Mouse (Mus musculus): ENCODE results near the gene BC025920. TPM values are rescaled to one million over a fixed set of nuclear protein-coding genes. Genes with fewer than 3 reads are reported as not detected.
"Not testable (repeated sequence)": the region's sequence is repeated elsewhere in the genome, so short reads cannot be mapped to it uniquely, and the experiment has no call there.

Gene BC025920
- polyA plus RNA-seq, 1 experiment, result 1.8 TPM

- Histone ChIP-seq H3K4me3 (ENCODE audit: extremely low read depth, insufficient read depth, insufficient read length) (no peak overlapping the region), H3K36me3 (ENCODE audit: control insufficient read depth, insufficient read depth, low read length) (no peaks in the 10 kb centered on the region), H3K27me3 (ENCODE audit: control insufficient read depth, insufficient read depth, low read length) (no peaks in the 10 kb centered on the region), H3K27ac (ENCODE audit: insufficient read depth, low read length) (no peak overlapping the region), H3K4me1 (ENCODE audit: control insufficient read depth, insufficient read depth, insufficient read length) (peaks cover 7% of the 10 kb centered on the region; the same call in 1 of the 2 replicates)
- WGBS, result 93% methylated on average over 4 of the region's 4 CpGs
- TF ChIP-seq CTCF (IDR thresholded peaks at IDR 0.05; ENCODE audit: extremely low read depth, insufficient read depth, insufficient read length, insufficient replicate concordance), result no peak
- no peak for TF ChIP-seq POLR2A (IDR thresholded peaks at IDR 0.05; ENCODE audit: low read depth, low read length)
- no peak for DNase-seq (ENCODE audit: low read depth in 1 of 2, low spot score in 2 of 2)
These were observed 39.3 kb downstream of the BC025920 start for GRCm38 (mm10) chr10:81645391-81645790.

DNA sequence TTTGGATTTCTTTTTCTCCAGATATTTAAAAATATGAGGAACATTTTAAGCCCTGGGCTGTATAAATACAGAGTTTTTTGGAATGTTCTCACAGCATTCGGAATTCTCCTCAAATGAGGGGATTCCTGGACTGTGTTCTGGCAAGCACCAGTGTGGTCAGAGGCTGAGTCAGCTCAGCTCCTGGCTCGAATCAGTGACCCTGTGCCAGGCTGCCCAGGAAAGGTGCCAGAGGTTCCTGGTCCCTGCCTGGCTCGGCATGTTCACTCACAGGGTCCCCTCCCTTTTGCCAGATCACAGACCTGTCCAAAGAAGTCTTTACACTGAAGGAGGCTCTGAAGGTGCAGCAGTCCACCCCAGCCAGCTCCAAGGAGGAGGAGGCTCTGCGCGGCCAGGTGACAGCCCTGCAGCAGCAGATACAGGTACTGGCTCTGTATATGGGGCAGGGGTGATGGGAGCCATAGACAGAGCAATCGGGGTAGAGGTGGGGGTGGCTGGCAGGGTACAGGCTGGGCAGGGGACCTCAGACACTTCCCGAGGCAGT lies 40.0 kb downstream of the BC025920 start:
- Histone ChIP-seq H3K4me3 (ENCODE audit: extremely low read depth, insufficient read depth, insufficient read length) (no peak overlapping the region), H3K4me1 (ENCODE audit: control insufficient read depth, insufficient read depth, insufficient read length) (peaks cover 7% of the 10 kb centered on the region; the same call in 1 of the 2 replicates), H3K27ac (ENCODE audit: insufficient read depth, low read length) (no peak overlapping the region), H3K27me3 (ENCODE audit: control insufficient read depth, insufficient read depth, low read length) (no peaks in the 10 kb centered on the region), H3K36me3 (ENCODE audit: control insufficient read depth, insufficient read depth, low read length) (no peaks in the 10 kb centered on the region)
- DNase-seq (ENCODE audit: low read depth in 1 of 2, low spot score in 2 of 2), result no peak
- TF ChIP-seq CTCF (IDR thresholded peaks at IDR 0.05; ENCODE audit: extremely low read depth, insufficient read depth, insufficient read length, insufficient replicate concordance) (no peak), POLR2A (IDR thresholded peaks at IDR 0.05; ENCODE audit: low read depth, low read length) (no peak)
- WGBS, result 85% methylated on average over 7 of the region's 7 CpGs

DNA sequence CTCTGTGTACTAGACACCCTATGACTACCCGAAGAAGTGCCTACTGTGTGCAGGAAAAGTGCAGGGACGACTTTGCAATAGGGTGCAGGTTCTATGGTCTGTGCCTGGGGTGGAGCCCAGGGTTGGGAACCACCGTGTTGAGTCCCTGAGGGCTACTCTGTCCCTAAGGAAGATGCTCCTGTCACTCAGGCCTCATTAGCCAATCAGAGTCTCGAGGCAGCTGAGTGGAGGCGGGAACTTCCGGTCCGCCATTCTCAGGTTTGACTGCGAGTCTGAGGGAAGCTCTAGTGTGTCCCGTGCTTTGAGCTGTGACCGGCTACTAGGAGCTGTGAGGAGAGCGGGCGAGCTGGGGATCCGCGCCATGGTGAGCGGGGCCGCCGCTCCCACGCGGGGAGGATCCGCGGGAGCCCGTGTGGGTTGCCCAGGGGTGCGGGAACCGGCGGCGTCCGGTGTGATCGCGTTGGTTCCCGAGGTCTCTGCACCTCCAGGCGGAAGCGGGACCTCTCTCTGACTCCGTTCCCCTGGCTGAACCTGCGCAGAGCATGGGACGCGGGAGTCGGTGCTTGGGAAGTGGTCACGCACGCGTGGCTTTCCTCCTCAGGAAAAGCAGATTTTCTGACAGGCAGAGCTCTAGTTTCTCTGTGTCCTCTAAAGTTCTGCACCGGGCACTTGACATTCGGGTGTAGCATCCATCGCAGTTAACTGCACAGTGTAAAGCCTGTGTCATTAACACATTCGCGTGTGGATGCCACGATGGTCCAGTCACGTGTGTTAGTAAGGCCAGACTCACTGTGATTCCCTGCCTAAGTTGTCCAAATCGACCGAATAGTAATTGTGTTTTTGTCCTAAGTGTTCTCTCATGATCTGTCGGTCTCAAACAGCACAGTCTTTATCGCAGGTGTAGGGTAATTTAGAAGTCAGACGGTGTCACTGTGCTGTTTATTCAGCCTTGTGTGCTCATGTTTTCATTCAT lies 43.0 kb downstream of the BC025920 start, which contains the start of gene Gm10778:
Gene Gm10778, plus strand, starts transcription at position 257 of the 973 bp plus-strand sequence.
- H3K4me1 ChIP-seq (ENCODE audit: control insufficient read depth, insufficient read depth, insufficient read length); H3K27me3 ChIP-seq (ENCODE audit: control insufficient read depth, insufficient read depth, low read length); H3K36me3 ChIP-seq (ENCODE audit: control insufficient read depth, insufficient read depth, low read length): not testable (repeated sequence)
- H3K27ac ChIP-seq (ENCODE audit: insufficient read depth, low read length), result peak within 1 kb of the TSS; percentile 69
- peak; percentile 75 to 85 for DNase-seq (ENCODE audit: low read depth in 1 of 2, low spot score in 2 of 2)
- 1% methylated on average over 33 of the region's 52 CpGs for WGBS
- peak within 1 kb of the TSS; percentile 68 for H3K4me3 ChIP-seq (ENCODE audit: extremely low read depth, insufficient read depth, insufficient read length)

DNA sequence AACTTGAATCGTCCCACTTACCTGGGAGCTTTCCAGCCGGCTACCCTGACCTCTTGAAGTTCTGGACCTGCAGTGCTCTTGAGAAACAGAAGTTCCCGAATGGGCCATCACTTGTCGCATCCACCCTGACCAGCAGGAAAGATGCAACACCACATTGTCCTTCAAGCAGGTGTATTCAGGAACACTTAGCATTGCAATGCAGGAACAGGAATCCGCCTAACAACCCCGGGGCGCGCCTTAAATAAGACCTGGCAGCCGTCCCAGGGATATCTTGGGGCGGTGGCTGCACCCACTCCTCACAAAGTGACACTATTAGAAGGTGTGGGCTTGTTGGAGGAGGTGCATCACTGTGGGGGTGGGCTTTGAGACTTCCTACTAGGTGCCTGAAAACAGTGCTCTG lies 49.1 kb downstream of the BC025920 start:
- no peaks in the 10 kb centered on the region for H3K27me3 ChIP-seq (ENCODE audit: control insufficient read depth, insufficient read depth, low read length)
- no peaks in the 10 kb centered on the region for H3K4me1 ChIP-seq (ENCODE audit: control insufficient read depth, insufficient read depth, insufficient read length)
- no peak overlapping the region for H3K27ac ChIP-seq (ENCODE audit: insufficient read depth, low read length)
- WGBS, result 96% methylated on average over 10 of the region's 10 CpGs
- TF ChIP-seq POLR2A (IDR thresholded peaks at IDR 0.05; ENCODE audit: low read depth, low read length) (no peak), CTCF (IDR thresholded peaks at IDR 0.05; ENCODE audit: extremely low read depth, insufficient read depth, insufficient read length, insufficient replicate concordance) (no peak)
- DNase-seq (ENCODE audit: low read depth in 1 of 2, low spot score in 2 of 2), result no peak
- peaks cover 3% of the 10 kb centered on the region for H3K36me3 ChIP-seq (ENCODE audit: control insufficient read depth, insufficient read depth, low read length)
- H3K4me3 ChIP-seq (ENCODE audit: extremely low read depth, insufficient read depth, insufficient read length), result no peak overlapping the region

DNA sequence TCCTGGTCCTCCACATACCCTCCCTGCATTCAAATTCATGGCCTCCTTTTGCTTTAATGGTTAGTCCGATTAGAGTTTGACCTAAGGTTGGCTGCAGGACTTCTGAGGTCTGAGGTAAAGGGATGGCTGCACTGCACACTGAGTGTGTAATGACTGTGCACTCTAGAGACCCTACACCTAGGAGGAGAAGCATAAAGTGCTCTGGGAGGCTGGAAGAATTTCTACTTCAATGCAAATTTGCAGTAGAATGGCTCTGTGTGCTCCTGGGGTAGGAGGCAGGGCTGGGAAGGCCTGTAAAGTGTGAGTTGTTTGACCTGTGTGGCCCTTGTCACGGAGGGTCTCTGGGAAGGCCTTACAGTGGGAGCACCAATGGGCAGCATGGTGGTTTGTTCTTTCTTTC lies 50.1 kb downstream of the BC025920 start:
- Histone ChIP-seq H3K27me3 (ENCODE audit: control insufficient read depth, insufficient read depth, low read length) (no peaks in the 10 kb centered on the region), H3K27ac (ENCODE audit: insufficient read depth, low read length) (no peak overlapping the region), H3K36me3 (ENCODE audit: control insufficient read depth, insufficient read depth, low read length) (peaks cover 3% of the 10 kb centered on the region), H3K4me3 (ENCODE audit: extremely low read depth, insufficient read depth, insufficient read length) (no peak overlapping the region), H3K4me1 (ENCODE audit: control insufficient read depth, insufficient read depth, insufficient read length) (no peaks in the 10 kb centered on the region)
- 97% methylated on average over 2 of the region's 2 CpGs for WGBS
- no peak for DNase-seq (ENCODE audit: low read depth in 1 of 2, low spot score in 2 of 2)
- no peak for TF ChIP-seq CTCF (IDR thresholded peaks at IDR 0.05; ENCODE audit: extremely low read depth, insufficient read depth, insufficient read length, insufficient replicate concordance)
- no peak for TF ChIP-seq POLR2A (IDR thresholded peaks at IDR 0.05; ENCODE audit: low read depth, low read length)

Other genes starting within 250 kb of the BC025920 start
- gene Mfsd12, start 248.8 kb upstream of the BC025920 start, polyA plus RNA-seq (2012; rRNA removed), result 20.2 and 32.6 TPM in 2 replicates
- 7.8 and 11.7 TPM in 2 replicates for gene 4930404N11Rik, start 240.5 kb upstream of the BC025920 start, polyA plus RNA-seq (2012; rRNA removed)
- 127 and 128 TPM in 2 replicates for gene Fzr1, start 227.8 kb upstream of the BC025920 start, polyA plus RNA-seq (2012; rRNA removed)
- 47.9 and 71.7 TPM in 2 replicates for gene Dohh, start 221.8 kb upstream of the BC025920 start, polyA plus RNA-seq (2012; rRNA removed)
- 2.3 and 2.9 TPM in 2 replicates for gene Gm48551, start 221.8 kb upstream of the BC025920 start, polyA plus RNA-seq (2012; rRNA removed)
- 2.9 and 6.4 TPM in 2 replicates for gene Gm48552, start 217.3 kb upstream of the BC025920 start, polyA plus RNA-seq (2012; rRNA removed)
- gene Smim24, start 213.2 kb upstream of the BC025920 start, polyA plus RNA-seq (2012; rRNA removed), result 18.3 and 22.9 TPM in 2 replicates
- gene Nfic, start 150.6 kb upstream of the BC025920 start, polyA plus RNA-seq (2012; rRNA removed), result 26.0 and 32.4 TPM in 2 replicates
- 0.33 and 0.70 TPM in 2 replicates for gene Celf5, start 123.6 kb upstream of the BC025920 start, polyA plus RNA-seq (2012; rRNA removed)
- 198 and 259 TPM in 2 replicates for gene Ncln, start 109.9 kb upstream of the BC025920 start, polyA plus RNA-seq (2012; rRNA removed)
- 127 and 168 TPM in 2 replicates for gene S1pr4, start 106.1 kb upstream of the BC025920 start, polyA plus RNA-seq (2012; rRNA removed)
- gene Gna15, start 82.0 kb upstream of the BC025920 start, polyA plus RNA-seq (2012; rRNA removed), result 14.8 and 15.1 TPM in 2 replicates
- 33.8 and 38.9 TPM in 2 replicates for gene Gna11, start 61.1 kb upstream of the BC025920 start, polyA plus RNA-seq (2012; rRNA removed)
- 702 and 1,172 TPM in 2 replicates for gene Aes, start 46.8 kb upstream of the BC025920 start, polyA plus RNA-seq (2012; rRNA removed)
- gene Tle2, start 31.7 kb upstream of the BC025920 start, polyA plus RNA-seq (2012; rRNA removed), result 49.9 and 58.6 TPM in 2 replicates
- gene Tle6, start 5.2 kb upstream of the BC025920 start, polyA plus RNA-seq (2012; rRNA removed), result 14.3 and 15.6 TPM in 2 replicates
- 30.3 and 39.4 TPM in 2 replicates for gene Sirt6, start 21.5 kb downstream of the BC025920 start, polyA plus RNA-seq (2012; rRNA removed)
- gene Ankrd24, start 22.3 kb downstream of the BC025920 start, polyA plus RNA-seq (2012; rRNA removed), result 14.0 and 17.8 TPM in 2 replicates
- gene Gm10778, start 42.8 kb downstream of the BC025920 start, polyA plus RNA-seq (2012; rRNA removed), result 0.29 and 0.40 TPM in 2 replicates
- 0.34 and 0.41 TPM in 2 replicates for gene Zfp433, start 98.6 kb downstream of the BC025920 start, polyA plus RNA-seq (2012; rRNA removed)
- 0.39 and 0.41 TPM in 2 replicates for gene Gm3055, start 164.9 kb downstream of the BC025920 start, polyA plus RNA-seq (2012; rRNA removed)
- not detected in 2 replicates for gene Gm4767, start 205.9 kb downstream of the BC025920 start, polyA plus RNA-seq (2012; rRNA removed)

All from spleen, adult 2 months (tissue).